Mouse (Mus musculus) thymus, adult 2 months (tissue): ENCODE data around the gene Ralbp1.

ENCODE experiments used
- CTCF ChIP-seq: fragments of 200-500 bp; IDR thresholded peaks from 2 replicates; pipeline ENCODE4 v1.5.1; 2012; ENCODE audit warnings: mild to moderate bottlenecking, control low read depth, low read length, moderate library complexity, borderline replicate concordance; ENCODE audit not compliant: control insufficient read depth, poor library complexity, insufficient read depth; ENCODE audit errors: extremely low read depth
- POLR2A ChIP-seq: fragments of 200-500 bp; IDR thresholded peaks from 2 replicates; pipeline ENCODE4 v1.6.1; 2012; ENCODE audit warnings: mild to moderate bottlenecking, low read length, control low read depth, moderate library complexity; ENCODE audit not compliant: control insufficient read depth, poor library complexity, insufficient read depth; ENCODE audit errors: extremely low read depth

DNA sequence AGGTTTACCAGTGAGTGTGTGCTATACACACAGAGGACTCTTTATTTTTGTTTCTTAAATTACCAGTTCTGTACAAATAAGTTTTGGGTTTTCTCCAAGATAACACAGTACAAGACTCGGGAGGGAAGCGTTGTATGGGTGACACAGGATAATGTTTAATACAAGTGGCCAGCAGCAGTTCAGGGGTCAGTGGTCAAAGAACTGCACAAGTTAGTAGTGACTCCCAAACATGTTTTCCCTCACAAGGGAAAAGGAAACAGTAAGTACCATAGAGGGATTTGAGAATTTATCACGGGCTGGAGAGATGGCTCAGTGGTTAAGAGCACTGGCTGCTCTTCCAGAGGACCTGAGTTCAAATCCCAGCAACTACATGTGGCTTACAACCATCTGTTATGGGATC, 51.7 kb downstream of the Ralbp1 start:
- no peak for TF ChIP-seq CTCF
- TF ChIP-seq POLR2A = no peak
